Mouse (Mus musculus): ENCODE measurements around the gene Gm10061. TPM values are rescaled to one million over a fixed set of nuclear protein-coding genes. Genes with fewer than 3 reads are reported as not detected.

The Gm10061 gene
- polyA plus RNA-seq (2012; rRNA removed), result not detected in 2 replicates

GRCm38 (mm10) chr16:89150786-89151185 lies at the start of gene Gm10061:
TSS of gene Gm10061 (plus strand) at chr16:89151086.

GRCm38 (mm10) chr16:89140551-89140950 lies 10.3 kb upstream of the Gm10061 start, which contains the start of gene Gm6358:
TSS of gene Gm6358 (plus strand) at chr16:89140851.

GRCm38 (mm10) chr16:89157652-89158051 lies 6.8 kb downstream of the Gm10061 start, which contains the start of gene Gm9789:
TSS of gene Gm9789 (plus strand) at chr16:89157952.

GRCm38 (mm10) chr16:89169190-89169589 lies 18.3 kb downstream of the Gm10061 start, which contains the start of gene Gm7735:
TSS of gene Gm7735 (plus strand) at chr16:89169490.

GRCm38 (mm10) chr16:89174435-89174834 lies 23.5 kb downstream of the Gm10061 start, which contains the start of gene 1110057P08Rik:
TSS of gene 1110057P08Rik (plus strand) at chr16:89174735.

Other genes starting within 250 kb of the Gm10061 start
- not detected in 2 replicates for gene Krtap19-9b, start 218.8 kb upstream of the Gm10061 start, polyA plus RNA-seq (2012; rRNA removed)
- not detected in 2 replicates for gene Krtap16-3, start 188.2 kb upstream of the Gm10061 start, polyA plus RNA-seq (2012; rRNA removed)
- gene Krtap22-2, start 140.3 kb upstream of the Gm10061 start, polyA plus RNA-seq (2012; rRNA removed), result not detected in 2 replicates
- not detected in 2 replicates for gene Gm10229, start 135.8 kb upstream of the Gm10061 start, polyA plus RNA-seq (2012; rRNA removed)
- not detected in 2 replicates for gene Krtap6-1, start 119.4 kb upstream of the Gm10061 start, polyA plus RNA-seq (2012; rRNA removed)
- gene Gm10228, start 109.6 kb upstream of the Gm10061 start, polyA plus RNA-seq (2012; rRNA removed), result not detected in 2 replicates
- gene Krtap6-5, start 103.2 kb upstream of the Gm10061 start, polyA plus RNA-seq (2012; rRNA removed), result not detected in 2 replicates
- gene 1110025L11Rik, start 87.1 kb upstream of the Gm10061 start, polyA plus RNA-seq (2012; rRNA removed), result not detected in 2 replicates
- gene Krtap6-3, start 67.1 kb upstream of the Gm10061 start, polyA plus RNA-seq (2012; rRNA removed), result not detected in 2 replicates
- gene Gm6358, start 10.2 kb upstream of the Gm10061 start, polyA plus RNA-seq (2012; rRNA removed), result not detected in 2 replicates
- gene Gm9789, start 6.9 kb downstream of the Gm10061 start, polyA plus RNA-seq (2012; rRNA removed), result not detected in 2 replicates
- gene Gm7735, start 18.4 kb downstream of the Gm10061 start, polyA plus RNA-seq (2012; rRNA removed), result not detected in 2 replicates
- gene 1110057P08Rik, start 23.6 kb downstream of the Gm10061 start, polyA plus RNA-seq (2012; rRNA removed), result not detected in 2 replicates
- gene Krtap20-2, start 54.8 kb downstream of the Gm10061 start, polyA plus RNA-seq (2012; rRNA removed), result not detected in 2 replicates

All from stomach, adult 2 months (tissue).